Mouse (Mus musculus): ENCODE data around the gene Frmd4a. TPM values are rescaled to one million over a fixed set of nuclear protein-coding genes. Genes with fewer than 3 reads are reported as not detected.

The Frmd4a gene
- total and polyA plus RNA-seq, 2 experiments from 2014 or later, result 11.9 to 44.1 TPM

DNA sequence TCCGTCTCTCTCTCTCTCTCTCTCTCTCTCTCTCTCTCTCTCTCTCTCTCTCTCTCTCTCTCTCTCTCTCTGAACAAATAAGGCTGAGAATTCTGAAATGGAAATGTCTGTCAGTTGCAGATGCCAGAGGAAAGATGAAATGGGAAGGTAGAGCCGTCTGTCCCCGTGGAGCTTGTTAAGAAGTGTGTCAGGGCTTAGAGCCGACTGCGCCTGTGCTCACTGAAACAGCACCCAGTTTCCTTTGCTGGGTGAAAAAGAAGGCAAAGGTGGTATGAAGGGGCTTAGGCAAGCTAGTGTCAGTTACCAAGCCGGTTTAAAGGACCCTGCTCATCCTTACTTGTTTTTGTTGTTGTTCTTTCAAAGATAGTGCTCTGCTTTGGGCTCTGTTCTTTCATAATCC lies 283.7 kb downstream of the Frmd4a start:
- 5% methylated on average over 5 of the region's 6 CpGs for WGBS
- TF ChIP-seq CTCF (IDR thresholded peaks at IDR 0.05; ENCODE audit: low read depth) (no peak), EP300 (IDR thresholded peaks at IDR 0.05; ENCODE audit: low read depth) (no peak)
- no peaks in the 10 kb centered on the region for H3K36me3 ChIP-seq (replicated peaks; ENCODE audit: control insufficient read depth, insufficient read depth, low read length)
- peak overlapping the region; percentile 80 for H3K4me2 ChIP-seq (ENCODE audit: low read depth, low read length)
- peak overlapping the region; percentile 50 for H3K4me3 ChIP-seq (ENCODE audit: low read depth, low read length)
- peak overlapping the region; percentile 55 for H3K9ac ChIP-seq (replicated peaks; ENCODE audit: low read depth, low read length)
- no peak for DNase-seq (ENCODE audit: low spot score)
- H3K9me3 ChIP-seq (replicated peaks; ENCODE audit: control insufficient read depth, low read length), result no peaks in the 10 kb centered on the region
- peaks cover 27% of the 10 kb centered on the region for H3K4me1 ChIP-seq (ENCODE audit: control insufficient read depth, insufficient read depth)
- no peaks in the 10 kb centered on the region for H3K27me3 ChIP-seq (ENCODE audit: control insufficient read depth, insufficient read depth, low read length)
- ATAC-seq (ENCODE audit: insufficient read depth, low read depth), result no peak
- H3K27ac ChIP-seq (ENCODE audit: low read depth), result peak overlapping the region; percentile 78

DNA sequence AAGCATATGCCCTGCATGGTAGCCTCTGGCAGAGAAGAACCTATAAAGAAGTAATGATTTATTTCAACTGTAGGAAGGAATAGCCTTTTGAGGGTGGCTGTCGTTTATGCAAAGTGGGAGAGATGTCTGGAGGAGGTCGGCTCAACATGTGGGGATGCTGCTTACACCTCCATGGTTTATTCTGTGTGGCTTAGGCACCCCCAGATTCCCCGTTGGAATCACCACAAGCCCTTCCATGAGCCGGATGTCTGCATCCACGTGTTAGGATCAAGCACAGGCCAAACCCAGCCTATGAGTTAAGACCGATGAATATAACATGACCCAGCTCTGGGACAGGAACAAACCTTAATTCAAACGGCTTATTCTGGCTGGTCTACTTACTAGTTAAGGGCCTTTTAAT lies 284.2 kb downstream of the Frmd4a start:
- Histone ChIP-seq H3K36me3 (replicated peaks; ENCODE audit: control insufficient read depth, insufficient read depth, low read length) (no peaks in the 10 kb centered on the region), H3K27me3 (ENCODE audit: control insufficient read depth, insufficient read depth, low read length) (no peaks in the 10 kb centered on the region), H3K4me1 (ENCODE audit: control insufficient read depth, insufficient read depth) (peaks cover 27% of the 10 kb centered on the region), H3K9ac (replicated peaks; ENCODE audit: low read depth, low read length) (peak overlapping the region; percentile 55), H3K27ac (ENCODE audit: low read depth) (peak overlapping the region; percentile 78), H3K4me3 (ENCODE audit: low read depth, low read length) (peak overlapping the region; percentile 50), H3K9me3 (replicated peaks; ENCODE audit: control insufficient read depth, low read length) (no peaks in the 10 kb centered on the region), H3K4me2 (ENCODE audit: low read depth, low read length) (peak overlapping the region; percentile 80)
- TF ChIP-seq EP300 (IDR thresholded peaks at IDR 0.05; ENCODE audit: low read depth) (no peak), CTCF (IDR thresholded peaks at IDR 0.05; ENCODE audit: low read depth) (no peak)
- no peak for ATAC-seq (ENCODE audit: insufficient read depth, low read depth)
- DNase-seq (ENCODE audit: low spot score), result no peak
- WGBS, result 24% methylated on average over 7 of the region's 7 CpGs

- Histone ChIP-seq H3K4me2 (ENCODE audit: low read depth, low read length) (peak overlapping the region; percentile 80; the same call in 1 of the 2 replicates), H3K4me3 (ENCODE audit: low read depth, low read length) (no peak overlapping the region), H3K27me3 (ENCODE audit: control insufficient read depth, insufficient read depth, low read length) (no peaks in the 10 kb centered on the region), H3K4me1 (ENCODE audit: control insufficient read depth, insufficient read depth) (peaks cover 27% of the 10 kb centered on the region), H3K36me3 (replicated peaks; ENCODE audit: control insufficient read depth, insufficient read depth, low read length) (no peaks in the 10 kb centered on the region), H3K9ac (replicated peaks; ENCODE audit: low read depth, low read length) (no peak overlapping the region), H3K27ac (ENCODE audit: low read depth) (no peak overlapping the region), H3K9me3 (replicated peaks; ENCODE audit: control insufficient read depth, low read length) (no peaks in the 10 kb centered on the region)
- DNase-seq (ENCODE audit: low spot score), result no peak
- no peak for TF ChIP-seq EP300 (IDR thresholded peaks at IDR 0.05; ENCODE audit: low read depth)
- no peak for TF ChIP-seq CTCF (IDR thresholded peaks at IDR 0.05; ENCODE audit: low read depth)
- WGBS, result 89% methylated on average over 3 of the region's 3 CpGs
- no peak for ATAC-seq (ENCODE audit: insufficient read depth, low read depth)
Measured at GRCm38 (mm10) chr2:4302119-4302518, 284.6 kb downstream of the Frmd4a start.

- H3K36me3 ChIP-seq (replicated peaks; ENCODE audit: control insufficient read depth, insufficient read depth, low read length), result no peaks in the 10 kb centered on the region
- H3K27me3 ChIP-seq (ENCODE audit: control insufficient read depth, insufficient read depth, low read length), result no peaks in the 10 kb centered on the region
- 47% methylated on average over 6 of the region's 6 CpGs for WGBS
- no peak for DNase-seq (ENCODE audit: low spot score)
- no peak for ATAC-seq (ENCODE audit: insufficient read depth, low read depth)
- H3K9ac ChIP-seq (replicated peaks; ENCODE audit: low read depth, low read length), result no peak overlapping the region
- no peaks in the 10 kb centered on the region for H3K4me1 ChIP-seq (ENCODE audit: control insufficient read depth, insufficient read depth)
- TF ChIP-seq EP300 (IDR thresholded peaks at IDR 0.05; ENCODE audit: low read depth) (no peak), CTCF (IDR thresholded peaks at IDR 0.05; ENCODE audit: low read depth) (no peak)
- H3K27ac ChIP-seq (ENCODE audit: low read depth), result no peak overlapping the region
- no peak overlapping the region for H3K4me3 ChIP-seq (ENCODE audit: low read depth, low read length)
- no peaks in the 10 kb centered on the region for H3K9me3 ChIP-seq (replicated peaks; ENCODE audit: control insufficient read depth, low read length)
- no peak overlapping the region for H3K4me2 ChIP-seq (ENCODE audit: low read depth, low read length)
Measured at GRCm38 (mm10) chr2:4307076-4307475, 289.6 kb downstream of the Frmd4a start.

- Histone ChIP-seq H3K4me2 (ENCODE audit: low read depth, low read length) (no peak overlapping the region), H3K27ac (ENCODE audit: low read depth) (no peak overlapping the region), H3K27me3 (ENCODE audit: control insufficient read depth, insufficient read depth, low read length) (no peaks in the 10 kb centered on the region), H3K9me3 (replicated peaks; ENCODE audit: control insufficient read depth, low read length) (no peaks in the 10 kb centered on the region), H3K9ac (replicated peaks; ENCODE audit: low read depth, low read length) (no peak overlapping the region), H3K4me3 (ENCODE audit: low read depth, low read length) (no peak overlapping the region), H3K36me3 (replicated peaks; ENCODE audit: control insufficient read depth, insufficient read depth, low read length) (no peaks in the 10 kb centered on the region), H3K4me1 (ENCODE audit: control insufficient read depth, insufficient read depth) (0 out of 2 replicates have a peak, but pooled peaks cover 4% of the 10 kb centered on the region)
- TF ChIP-seq CTCF (IDR thresholded peaks at IDR 0.05; ENCODE audit: low read depth) (no peak), EP300 (IDR thresholded peaks at IDR 0.05; ENCODE audit: low read depth) (no peak)
- 83% methylated on average over 5 of the region's 5 CpGs for WGBS
- DNase-seq (ENCODE audit: low spot score) (peak; percentile 2), ATAC-seq (ENCODE audit: insufficient read depth, low read depth) (no peak)
Measured at GRCm38 (mm10) chr2:4314545-4314944, 297.0 kb downstream of the Frmd4a start.

DNA sequence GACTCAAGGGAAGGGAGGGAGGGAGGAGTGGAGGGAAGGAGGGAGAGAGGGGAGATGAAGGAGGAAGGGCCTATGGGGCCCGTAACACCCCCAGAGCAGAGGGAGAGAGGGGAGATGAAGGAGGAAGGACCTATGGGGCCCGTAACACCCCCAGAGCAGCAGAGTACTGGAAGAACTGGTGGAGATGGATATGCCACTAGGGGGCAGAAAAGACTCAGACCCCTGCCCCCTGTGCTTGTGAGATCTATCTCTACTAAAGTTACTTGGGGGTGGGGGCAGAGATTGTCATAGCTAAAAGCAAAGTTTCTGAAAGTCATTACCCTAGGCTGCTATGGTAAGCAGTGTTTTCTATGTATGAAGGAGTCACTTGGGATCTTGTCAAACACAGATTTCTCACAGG lies 299.1 kb downstream of the Frmd4a start:
- peak; percentile 49 for DNase-seq (ENCODE audit: low spot score)
- no peak overlapping the region for H3K9ac ChIP-seq (replicated peaks; ENCODE audit: low read depth, low read length)
- no peaks in the 10 kb centered on the region for H3K27me3 ChIP-seq (ENCODE audit: control insufficient read depth, insufficient read depth, low read length)
- no peak overlapping the region for H3K4me3 ChIP-seq (ENCODE audit: low read depth, low read length)
- no peaks in the 10 kb centered on the region for H3K9me3 ChIP-seq (replicated peaks; ENCODE audit: control insufficient read depth, low read length)
- no peak for ATAC-seq (ENCODE audit: insufficient read depth, low read depth)
- no peak overlapping the region for H3K27ac ChIP-seq (ENCODE audit: low read depth)
- H3K36me3 ChIP-seq (replicated peaks; ENCODE audit: control insufficient read depth, insufficient read depth, low read length), result no peaks in the 10 kb centered on the region
- WGBS, result 67% methylated on average over 2 of the region's 2 CpGs
- no peak overlapping the region for H3K4me2 ChIP-seq (ENCODE audit: low read depth, low read length)
- TF ChIP-seq EP300 (IDR thresholded peaks at IDR 0.05; ENCODE audit: low read depth) (no peak), CTCF (IDR thresholded peaks at IDR 0.05; ENCODE audit: low read depth) (peak; percentile 61)
- H3K4me1 ChIP-seq (ENCODE audit: control insufficient read depth, insufficient read depth), result 0 out of 2 replicates have a peak, but pooled peaks cover 4% of the 10 kb centered on the region

Measured in heart, postnatal 0 days (tissue).